Mouse (Mus musculus) bone marrow, adult 2 months (tissue): ENCODE data around the gene Wnt10a.

ENCODE experiments used
- CTCF ChIP-seq: fragments of 200-500 bp; IDR thresholded peaks from 2 replicates; pipeline ENCODE4 v1.5.1; 2011; ENCODE audit warnings: low read length, control low read depth; ENCODE audit not compliant: control insufficient read depth, insufficient read depth
- POLR2A ChIP-seq: fragments of 200-500 bp; IDR thresholded peaks from 2 replicates; pipeline ENCODE4 v1.6.1; 2011; ENCODE audit warnings: low read depth, mild to moderate bottlenecking, control low read depth, low read length, borderline replicate concordance; ENCODE audit not compliant: control insufficient read depth

DNA sequence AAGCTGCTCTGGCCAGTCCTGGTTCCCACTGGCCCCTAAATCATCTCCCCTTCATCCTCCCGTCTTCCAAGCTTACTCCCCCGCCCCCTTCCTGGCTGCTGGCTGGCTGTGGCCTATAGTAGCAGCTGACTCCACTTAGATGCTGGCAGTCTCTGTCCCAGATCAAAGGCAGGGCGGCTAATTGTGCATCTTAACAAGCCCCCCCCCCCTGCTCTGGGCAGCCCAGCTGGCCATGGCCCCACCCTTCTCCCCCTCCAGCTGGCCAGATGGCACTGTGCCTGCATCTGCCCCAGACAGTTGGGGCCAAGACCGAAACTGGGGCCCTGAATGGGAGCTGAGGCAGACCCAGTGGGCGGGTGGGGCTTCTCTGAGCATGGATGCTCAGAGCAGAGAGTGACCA, 6.1 kb downstream of the Wnt10a start:
- TF ChIP-seq CTCF (no peak), POLR2A (no peak)
